Mouse (Mus musculus): ENCODE results near the gene Olfr1097.
A peak's percentile ranks its signal among the peaks of the same experiment; 100 is the strongest.

Gene Olfr1097

GRCm38 (mm10) chr2:86892116-86892515 is at the start of gene Olfr1097:
Olfr1097 (minus strand) TSS chr2:86892216.
- no peak for DNase-seq (ENCODE audit: low spot score)

- DNase-seq (ENCODE audit: low spot score) = peak; percentile 3
These were observed 34.5 kb upstream of the Olfr1097 start for GRCm38 (mm10) chr2:86926557-86926956.

- DNase-seq (ENCODE audit: low spot score) = no peak
These were observed 32.4 kb upstream of the Olfr1097 start, which contains the start of gene Olfr1098 for GRCm38 (mm10) chr2:86924445-86924844. Olfr1098 (minus strand) TSS chr2:86924545.

GRCm38 (mm10) chr2:86905647-86906046 is 13.6 kb upstream of the Olfr1097 start:
- peak; percentile 2 for DNase-seq (ENCODE audit: low spot score)

GRCm38 (mm10) chr2:86874702-86875101 is 17.3 kb downstream of the Olfr1097 start, which contains the start of gene Gm13723:
Gm13723 (minus strand) TSS chr2:86874802.
- no peak for DNase-seq (ENCODE audit: low spot score)

- DNase-seq (ENCODE audit: low spot score) = no peak
These were observed 40.4 kb downstream of the Olfr1097 start, which contains the start of gene Olfr1095 for GRCm38 (mm10) chr2:86851596-86851995. Olfr1095 (minus strand) TSS chr2:86851696.
